Mouse (Mus musculus): Measurements from ENCODE around the gene Cacna1c.

- TF ChIP-seq CTCF (IDR thresholded peaks at IDR 0.05; ENCODE audit: low read depth) (no peak), EP300 (IDR thresholded peaks at IDR 0.05; ENCODE audit: low read depth) (no peak)
Observed at GRCm38 (mm10) chr6:119102936-119103335, 93.3 kb downstream of the Cacna1c start.

Measured in liver, postnatal 0 days (tissue).